Mouse (Mus musculus) midbrain, embryonic 15.5 days (tissue): ENCODE measurements at regions not wholly inside any gene's neighbourhood (a gene's known extent, or its start where the extent isn't known, plus 50 kb on each side); places are given as distances from the start of the nearest gene placed in this dataset.

ENCODE experiments used
- ATAC-seq: fragments of 200-750 bp; cut with Nextera tagmentation; replicated peaks from 2 replicates; pipeline ENCODE4 v1.8.0; 2017; ENCODE audit warnings: moderate TSS enrichment
- H3K27ac ChIP-seq: fragments of 300-500 bp; sonication (generic); 2 replicates; pipeline ENCODE4 v1.5.1; 2015; ENCODE audit warnings: mild to moderate bottlenecking, inconsistent platforms
- H3K27me3 ChIP-seq: fragments of 300-500 bp; sonication (generic); replicated peaks from 2 replicates; pipeline ENCODE4 v1.6.1; 2015; ENCODE audit warnings: inconsistent platforms
- H3K36me3 ChIP-seq: fragments of 300-500 bp; sonication (generic); replicated peaks from 2 replicates; pipeline ENCODE4 v1.6.1; 2015; ENCODE audit warnings: inconsistent platforms
- H3K4me1 ChIP-seq: fragments of 300-500 bp; sonication (generic); 2 replicates; pipeline ENCODE4 v1.6.1; 2015; ENCODE audit warnings: inconsistent platforms
- H3K4me2 ChIP-seq: fragments of 300-500 bp; sonication (generic); 2 replicates; pipeline ENCODE4 v1.6.1; 2015; ENCODE audit warnings: inconsistent platforms, mild to moderate bottlenecking, moderate library complexity
- H3K4me3 ChIP-seq: fragments of 300-500 bp; sonication (generic); 2 replicates; pipeline ENCODE4 v1.5.1; 2015; ENCODE audit warnings: mild to moderate bottlenecking, inconsistent platforms
- H3K9ac ChIP-seq: fragments of 300-500 bp; sonication (generic); 2 replicates; pipeline ENCODE4 v1.6.1; 2015; ENCODE audit warnings: mild to moderate bottlenecking, inconsistent platforms
- H3K9me3 ChIP-seq: fragments of 300-500 bp; sonication (generic); 2 replicates; pipeline ENCODE4 v1.6.1; 2016; ENCODE audit warnings: inconsistent platforms
- WGBS: fragments of 180-500 bp; shearing (Covaris S2); methylation state at CpG from one replicate; pipeline ENCODE4 v1.1.7; 2015; ENCODE audit warnings: mixed read lengths; 5-methylcytosine and 5-hydroxymethylcytosine counted together

DNA sequence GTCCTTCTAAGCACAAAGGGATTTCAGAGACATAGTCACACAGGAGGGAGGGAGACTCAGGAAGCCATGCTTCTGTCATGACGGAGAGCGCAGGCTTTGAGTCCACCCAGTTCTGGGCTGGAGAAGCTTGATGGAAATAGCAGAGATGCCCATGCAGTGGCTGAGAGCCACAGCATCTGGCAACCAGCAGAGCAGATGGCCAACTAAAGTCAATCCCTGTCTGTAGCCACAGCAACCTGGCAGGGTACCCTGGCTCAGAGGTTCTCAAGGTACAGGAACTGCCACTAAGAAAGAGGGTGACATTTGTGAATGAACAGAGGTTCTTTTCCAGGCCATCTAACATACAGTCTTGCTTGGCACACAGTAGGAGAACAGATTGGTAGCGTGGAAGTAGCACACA, 61.7 kb upstream of the Syt13 start:
- ATAC-seq: no peak
- Histone ChIP-seq H3K36me3 (no peaks in the 10 kb centered on the region), H3K9me3 (no peaks in the 10 kb centered on the region), H3K9ac (no peak overlapping the region), H3K27me3 (no peaks in the 10 kb centered on the region), H3K4me2 (no peak overlapping the region), H3K4me3 (no peak overlapping the region), H3K27ac (no peak overlapping the region), H3K4me1 (peaks cover 21% of the 10 kb centered on the region)
- WGBS: 86% methylated on average over 3 of the region's 3 CpGs

DNA sequence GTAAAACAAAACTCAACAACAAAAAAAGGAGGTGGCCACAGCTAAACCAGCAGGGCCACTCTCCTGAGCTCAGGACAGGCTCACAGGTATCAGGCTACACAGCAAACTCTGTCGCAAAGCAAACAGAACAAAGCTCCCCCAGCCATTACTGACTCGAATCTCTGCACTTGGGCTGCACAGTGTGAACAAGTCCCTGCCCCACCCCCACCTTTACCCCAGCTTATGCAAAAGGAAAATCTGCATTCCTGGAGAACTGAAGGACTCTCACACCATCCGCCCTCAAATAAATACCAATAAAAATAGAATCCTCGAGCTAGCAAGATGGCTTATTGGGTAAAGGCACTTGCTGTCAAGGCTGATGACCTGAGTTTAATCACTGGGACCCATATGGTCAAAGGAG, 60.6 kb upstream of the Syt13 start:
- Histone ChIP-seq H3K9ac (no peak overlapping the region), H3K4me3 (no peak overlapping the region), H3K9me3 (no peaks in the 10 kb centered on the region), H3K4me1 (peaks cover 12% of the 10 kb centered on the region; the same call in 1 of the 2 replicates), H3K4me2 (no peak overlapping the region), H3K36me3 (no peaks in the 10 kb centered on the region), H3K27me3 (no peaks in the 10 kb centered on the region), H3K27ac (no peak overlapping the region)
- no peak for ATAC-seq
- 51% methylated on average over 4 of the region's 4 CpGs for WGBS

DNA sequence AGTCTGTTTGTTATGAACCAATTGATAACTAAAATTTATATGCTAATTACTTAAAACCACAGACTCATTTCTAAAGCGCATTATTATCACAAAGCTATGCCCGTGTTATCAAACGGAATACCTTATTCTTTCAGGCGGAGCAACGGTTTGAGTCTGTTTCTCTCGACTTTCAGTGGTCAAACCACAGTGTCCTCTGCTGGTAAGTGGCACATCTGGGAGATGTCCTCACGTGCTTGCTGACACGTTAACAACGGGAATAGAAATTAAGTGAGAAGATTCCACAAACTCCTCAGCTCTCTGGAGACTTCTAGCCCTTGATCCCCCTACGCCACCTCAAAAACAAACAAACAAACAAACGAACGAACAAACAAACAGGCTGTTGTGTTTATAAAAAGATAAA, 58.9 kb upstream of the Syt13 start:
- no peak overlapping the region for H3K27ac ChIP-seq
- H3K9ac ChIP-seq: no peak overlapping the region
- no peak overlapping the region for H3K4me3 ChIP-seq
- no peaks in the 10 kb centered on the region for H3K36me3 ChIP-seq
- H3K4me1 ChIP-seq: peaks cover 7% of the 10 kb centered on the region
- WGBS: 61% methylated on average over 12 of the region's 12 CpGs
- no peaks in the 10 kb centered on the region for H3K27me3 ChIP-seq
- no peaks in the 10 kb centered on the region for H3K9me3 ChIP-seq
- H3K4me2 ChIP-seq: no peak overlapping the region
- ATAC-seq: no peak

DNA sequence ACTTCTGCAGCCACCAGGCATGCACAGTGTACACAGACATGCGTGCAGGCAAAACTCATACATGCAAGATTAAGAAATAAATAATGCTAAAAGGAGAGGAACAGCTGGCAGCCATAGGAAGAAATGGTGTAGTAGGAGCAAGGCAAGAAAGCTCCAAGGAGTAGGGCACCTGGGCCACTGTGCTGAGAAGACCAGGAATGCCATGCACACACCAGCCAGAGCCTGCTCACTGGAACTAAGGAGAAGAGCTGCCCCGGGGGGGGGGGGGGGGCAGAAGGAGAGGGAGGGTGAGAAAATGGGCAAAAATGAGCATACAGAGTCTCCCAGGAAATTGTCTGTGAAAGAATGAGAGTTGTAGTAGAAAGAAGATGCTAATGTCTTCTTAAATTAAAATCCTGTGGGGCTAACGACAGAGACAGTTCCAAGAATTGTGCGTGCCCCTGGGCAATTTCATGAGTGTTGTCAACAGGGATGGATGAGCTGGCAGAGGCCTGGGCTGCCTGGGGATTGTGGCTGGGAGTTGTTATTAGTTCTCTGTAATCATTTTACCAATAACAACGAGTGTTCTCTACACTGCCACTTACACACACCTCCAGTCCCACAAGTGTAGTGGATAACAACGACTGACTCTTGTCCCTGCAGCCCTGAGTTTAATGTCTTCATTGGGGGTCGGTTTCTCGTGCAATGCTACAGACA, 54.2 kb upstream of the Syt13 start:
- no peak overlapping the region for H3K4me2 ChIP-seq
- H3K4me1 ChIP-seq: peaks cover 4% of the 10 kb centered on the region
- no peaks in the 10 kb centered on the region for H3K27me3 ChIP-seq
- peak; percentile 62; the same call in 1 of the 2 replicates for ATAC-seq
- no peak overlapping the region for H3K9ac ChIP-seq
- H3K27ac ChIP-seq: no peak overlapping the region
- WGBS: 71% methylated on average over 8 of the region's 8 CpGs
- no peaks in the 10 kb centered on the region for H3K36me3 ChIP-seq
- H3K4me3 ChIP-seq: no peak overlapping the region
- no peaks in the 10 kb centered on the region for H3K9me3 ChIP-seq
